Mouse (Mus musculus) layer of hippocampus, postnatal 25 days (tissue): ENCODE data around the gene Ginm1. TPM values are rescaled to one million over a fixed set of nuclear protein-coding genes. Genes with fewer than 3 reads are reported as not detected.
"Not testable (repeated sequence)": the region's sequence is repeated elsewhere in the genome, so short reads cannot be mapped to it uniquely, and the experiment has no call there.

Experiments
- DNase-seq, 2 experiments: peaks; one replicate each; pipeline ENCODE4 v3.0.0; 2022; ENCODE audit warnings: mixed read lengths in 2 of 2, low spot score in 1 of 2; ENCODE audit errors: extremely low spot score in 1 of 2
- total RNA-seq, 2 experiments: library from RNA; stranded (reverse); gene quantifications; 2 replicates each; pipeline ENCODE4 v1.2.3; 2021

Gene Ginm1
- total RNA-seq, 2 experiments from 2014 or later: 18.8 to 20.6 TPM

DNA sequence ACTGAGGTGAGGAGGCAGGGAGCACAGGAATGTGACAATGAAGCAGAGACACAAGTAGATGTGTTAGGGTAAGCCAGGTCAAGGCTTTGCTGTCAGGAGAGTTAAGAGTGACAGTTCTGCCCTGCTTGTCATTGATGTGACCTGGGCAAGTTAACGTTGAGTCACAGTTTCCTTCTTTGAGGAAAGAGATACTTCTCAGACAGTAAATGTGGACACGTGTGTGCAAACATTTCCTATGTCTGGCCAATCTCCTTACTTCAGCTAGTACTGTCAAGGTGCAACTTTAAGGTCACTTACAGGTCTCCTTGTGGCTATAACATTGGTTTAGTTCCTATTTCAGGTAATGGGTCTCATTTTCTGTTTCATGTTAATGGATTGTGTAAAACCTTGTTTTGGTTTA lies 23.9 kb upstream of the Ginm1 start:
- DNase-seq: no peak

DNA sequence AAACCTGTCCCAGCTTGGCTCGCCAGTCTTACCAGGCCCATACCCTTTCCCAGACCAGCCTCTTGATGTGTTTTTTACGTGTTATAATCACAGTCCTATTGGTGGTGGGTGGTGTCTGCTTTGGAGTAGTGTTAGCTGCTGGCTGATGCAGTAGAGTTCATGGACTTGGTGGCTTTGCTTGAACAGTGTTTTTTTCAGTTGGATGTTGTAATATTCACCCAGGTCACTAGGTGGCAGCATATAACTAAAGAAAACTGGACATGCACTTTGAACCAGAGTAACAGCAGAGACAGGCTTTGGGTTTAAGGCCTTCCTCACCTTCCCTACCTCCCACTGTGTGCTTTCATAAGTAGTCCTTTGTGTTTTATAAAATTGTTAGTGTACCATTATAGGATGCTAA lies 17.3 kb upstream of the Ginm1 start:
- DNase-seq: peak in 1 of 2 experiments; percentile 53

- DNase-seq: no peak
Measured at GRCm38 (mm10) chr10:7802519-7803140, 10.0 kb upstream of the Ginm1 start.

DNA sequence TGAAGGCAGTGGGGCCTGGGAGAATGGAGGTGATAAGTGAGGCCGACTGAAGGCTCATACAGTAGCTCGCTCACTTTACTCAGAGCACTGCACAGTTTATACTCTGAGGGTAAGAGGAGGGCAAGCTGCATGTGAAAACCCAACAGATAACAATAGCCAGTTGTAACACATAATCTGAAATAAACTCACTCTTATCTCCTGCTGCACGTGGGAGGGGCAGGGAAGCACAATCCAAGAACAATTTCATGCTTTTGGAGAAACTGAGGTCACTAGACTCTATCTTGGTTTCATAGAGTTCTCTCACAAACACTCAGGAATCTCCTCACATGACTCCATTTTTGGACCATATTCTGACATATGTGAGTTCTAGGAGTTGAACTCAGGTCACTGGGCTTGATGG lies 8.6 kb upstream of the Ginm1 start:
- DNase-seq: no peak

DNA sequence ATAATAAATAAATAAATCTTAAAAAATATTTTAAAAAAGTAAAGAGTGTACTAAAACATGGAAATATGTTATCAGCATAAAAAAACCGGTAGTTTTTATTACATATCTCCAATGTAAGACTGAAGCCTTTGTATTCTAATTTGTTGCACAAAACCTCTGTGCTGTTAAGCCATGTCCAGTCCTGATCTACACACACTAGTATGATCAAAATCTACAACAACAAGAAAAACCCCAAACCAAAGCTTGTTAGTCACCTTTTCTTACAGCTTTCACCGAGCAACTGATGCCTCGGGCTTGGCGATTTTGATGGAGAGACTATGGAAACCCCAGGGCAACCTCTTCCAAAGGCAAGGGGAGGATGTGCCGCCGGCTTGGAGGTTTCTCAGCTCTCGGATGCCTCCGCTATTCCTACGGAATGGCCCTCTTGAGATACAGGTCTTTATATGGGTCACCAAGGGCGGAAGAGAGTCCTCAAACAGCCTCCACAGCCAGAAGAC lies 322 bp downstream of the Ginm1 start:
- DNase-seq: no peak

DNA sequence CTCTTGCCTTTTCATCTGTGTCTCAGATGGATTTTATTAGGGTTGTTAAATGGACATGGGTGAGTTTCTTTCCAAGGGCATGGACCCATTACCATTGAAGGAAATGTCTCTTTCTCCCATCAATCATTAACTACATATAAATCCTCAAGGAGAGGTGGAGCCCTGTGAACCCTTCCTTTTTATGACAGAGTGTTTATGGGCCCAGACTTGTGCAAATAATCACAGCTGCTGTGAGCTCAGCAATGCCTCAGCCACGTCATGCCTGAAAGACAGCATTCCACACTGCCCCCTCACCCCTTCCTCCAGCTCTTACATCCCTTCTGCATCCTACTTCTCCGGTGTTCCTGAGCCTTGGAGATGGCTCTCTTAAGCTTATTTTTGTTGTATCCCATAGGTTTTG lies 5.3 kb downstream of the Ginm1 start:
- DNase-seq: no peak

DNA sequence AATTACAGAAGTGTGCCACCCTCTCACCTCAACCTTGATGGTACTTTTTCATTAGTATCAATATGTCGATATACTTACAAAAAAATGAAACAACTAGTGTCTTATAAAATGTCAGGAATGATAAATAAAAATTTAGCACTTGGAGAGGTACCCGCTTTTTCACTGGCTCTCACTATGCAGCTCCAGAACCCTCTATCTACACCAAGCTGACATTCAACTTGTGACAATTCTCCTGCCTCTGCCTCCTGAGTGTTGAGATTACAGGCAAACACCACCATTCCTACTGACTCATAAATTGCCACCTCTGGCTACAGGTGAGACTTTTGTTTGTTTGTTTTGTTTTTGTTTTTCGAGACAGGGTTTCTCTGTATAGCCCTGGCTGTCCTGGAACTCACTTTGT lies 11.4 kb downstream of the Ginm1 start:
- DNase-seq: no peak

GRCm38 (mm10) chr10:7780238-7781176 lies 12.1 kb downstream of the Ginm1 start:
- peak; percentile 66 to 72 for DNase-seq

DNA sequence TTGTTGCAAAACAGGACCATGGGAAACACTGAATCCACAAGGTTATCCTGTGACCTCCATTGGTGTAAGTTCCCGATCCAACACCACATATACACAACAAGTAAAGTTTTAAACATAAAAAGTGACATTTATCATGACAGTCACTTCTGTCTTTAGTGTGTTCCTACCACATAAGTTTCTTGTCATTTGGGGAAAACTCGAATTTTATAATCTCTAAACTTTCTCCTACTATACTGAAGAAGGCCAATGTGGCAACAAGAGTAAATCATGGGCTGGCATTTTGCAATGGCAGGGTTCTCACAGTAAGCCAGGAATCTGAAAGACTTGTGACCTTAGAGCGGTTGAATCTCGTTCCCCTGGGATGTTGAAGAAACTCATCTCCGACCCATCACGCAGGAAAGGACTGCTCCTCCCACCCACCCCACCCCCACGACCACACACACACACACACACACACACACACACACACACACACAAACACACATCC lies 12.8 kb downstream of the Ginm1 start:
- no peak for DNase-seq

DNA sequence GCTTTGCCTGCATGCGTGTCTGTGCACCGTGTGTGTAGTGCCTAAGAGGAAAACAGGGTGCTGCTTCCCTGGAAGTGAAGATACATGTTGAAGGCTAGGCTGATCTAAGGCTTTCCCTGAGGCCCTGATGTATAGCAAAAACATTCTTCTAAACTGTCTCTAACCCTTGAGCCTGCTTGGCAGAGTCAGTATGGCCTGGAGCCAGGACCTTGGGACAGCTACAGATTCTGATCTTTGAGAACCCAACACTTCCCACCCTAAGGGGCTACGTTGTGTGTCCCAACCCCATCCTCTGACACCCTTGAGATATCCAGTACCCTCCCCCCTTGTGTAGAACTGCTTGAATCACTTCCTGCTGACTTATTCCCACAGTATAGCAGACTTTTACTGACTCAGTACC lies 14.3 kb downstream of the Ginm1 start:
- DNase-seq: no peak

- DNase-seq: no peak
Measured at GRCm38 (mm10) chr10:7775421-7775820, 17.2 kb downstream of the Ginm1 start.

DNA sequence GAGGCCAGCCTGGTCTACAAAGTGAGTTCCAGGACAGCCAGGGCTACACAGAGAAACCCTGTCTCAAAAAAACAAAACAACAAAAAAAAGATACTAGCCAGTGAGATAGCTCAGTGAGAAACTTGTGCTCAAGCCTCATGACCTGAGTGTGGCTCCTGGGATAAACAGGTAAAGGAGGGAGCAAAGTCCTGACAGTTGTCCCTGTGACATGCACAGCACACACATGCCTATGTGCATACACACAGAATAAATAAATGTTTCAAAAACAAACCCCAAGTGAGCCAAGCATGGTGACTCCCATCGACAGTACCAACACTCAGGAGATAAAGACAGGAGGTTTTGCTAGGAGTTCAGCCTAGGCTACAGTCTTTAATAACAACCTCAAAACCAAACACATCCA lies 19.9 kb downstream of the Ginm1 start:
- no peak for DNase-seq

GRCm38 (mm10) chr10:7772346-7772745 lies 20.3 kb downstream of the Ginm1 start:
- DNase-seq: no peak

DNA sequence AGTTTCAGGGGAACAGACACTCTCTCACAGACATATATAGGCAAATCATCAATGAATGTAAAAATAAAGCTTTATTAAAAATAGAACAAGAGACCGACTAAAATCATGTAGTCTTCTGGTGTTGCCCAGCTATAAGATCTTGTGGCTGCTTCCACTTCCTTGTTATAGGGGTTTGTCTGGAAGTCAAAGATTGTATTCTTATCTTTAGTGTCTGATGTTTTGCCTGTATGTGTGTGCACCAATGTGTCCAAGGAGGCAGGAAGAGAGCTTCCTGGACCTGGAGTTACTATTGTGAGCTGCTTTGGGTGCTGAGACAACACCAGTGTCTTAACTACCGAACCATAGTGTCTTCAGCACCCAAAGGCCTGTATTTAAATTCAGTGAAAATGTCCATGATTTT lies 35.1 kb downstream of the Ginm1 start:
- no peak for DNase-seq

DNA sequence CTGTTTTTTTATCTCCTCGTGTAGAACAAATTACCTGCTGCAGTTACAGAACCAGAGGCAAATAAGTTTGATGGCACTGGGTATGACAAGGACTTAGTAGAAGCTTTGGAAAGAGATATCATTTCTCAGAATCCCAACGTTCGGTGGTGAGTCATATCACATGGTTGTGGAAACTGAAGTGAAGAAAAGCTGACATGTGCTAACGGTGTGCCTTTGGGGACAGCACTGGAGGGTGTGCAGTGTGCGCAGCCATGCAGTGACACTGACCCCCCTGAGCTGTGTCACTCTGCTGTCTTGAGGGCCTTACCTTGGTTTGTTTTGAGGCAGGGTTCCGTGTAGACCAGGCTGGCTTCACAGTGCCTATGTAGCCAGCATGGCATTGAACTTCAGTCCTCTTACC lies 43.9 kb downstream of the Ginm1 start:
- no peak for DNase-seq

- DNase-seq: not testable (repeated sequence)
Measured at GRCm38 (mm10) chr10:7745528-7745927, 47.1 kb downstream of the Ginm1 start.

DNA sequence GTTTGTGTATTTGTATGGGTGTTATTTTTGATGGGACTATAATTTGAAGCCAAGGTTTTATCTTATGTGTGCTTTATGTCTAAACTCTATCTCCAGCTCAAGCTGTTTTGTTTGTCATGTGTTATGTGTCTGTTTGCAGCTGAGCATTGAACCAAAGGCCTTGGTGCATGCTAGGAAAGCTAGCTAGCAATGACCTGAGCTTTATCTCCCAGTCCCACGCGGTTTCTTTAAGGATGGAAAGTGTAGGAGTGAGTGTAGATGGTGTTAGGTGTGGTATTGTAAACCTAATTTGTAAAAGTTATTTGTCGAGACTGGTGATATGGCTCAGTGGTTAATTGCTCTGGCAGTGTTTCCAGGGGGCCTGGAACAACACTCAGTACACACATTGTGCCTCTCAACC lies 54.7 kb downstream of the Ginm1 start:
- no peak for DNase-seq

DNA sequence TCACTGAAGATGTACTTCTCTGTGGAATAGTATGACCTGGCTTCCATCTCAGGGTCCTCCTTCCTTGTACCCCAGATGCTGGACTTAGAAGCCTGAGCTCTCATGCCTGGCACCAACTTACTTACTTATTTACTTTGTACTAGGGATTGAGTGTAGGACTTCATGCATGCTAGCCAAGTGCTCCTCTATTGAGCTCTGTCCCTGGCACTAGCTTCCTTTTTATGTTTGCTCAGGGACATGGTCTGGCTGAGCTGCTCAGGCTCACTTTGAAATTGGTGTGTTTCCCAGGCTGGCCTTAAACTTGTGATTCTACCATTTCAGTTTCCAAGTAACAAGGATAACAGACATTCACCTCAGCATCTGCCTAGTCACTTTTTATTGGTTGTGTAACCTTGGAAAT lies 55.5 kb downstream of the Ginm1 start:
- DNase-seq: no peak

- DNase-seq: no peak
Measured at GRCm38 (mm10) chr10:7731582-7731981, 61.0 kb downstream of the Ginm1 start.

GRCm38 (mm10) chr10:7727011-7727410 lies 65.6 kb downstream of the Ginm1 start:
- no peak for DNase-seq

- no peak for DNase-seq
Measured at GRCm38 (mm10) chr10:7726501-7726812, 66.2 kb downstream of the Ginm1 start.
